Mouse (Mus musculus) CH12.LX (cell line): ENCODE measurements around the gene Pepd. TPM values are rescaled to one million over a fixed set of nuclear protein-coding genes. Genes with fewer than 3 reads are reported as not detected.
A peak's percentile ranks its signal among the peaks of the same experiment; 100 is the strongest.

Source experiments
- DNase-seq: peaks from one replicate; pipeline ENCODE4 v3.0.0-alpha.2; 2013; ENCODE audit errors: extremely low read depth
- H3K27ac ChIP-seq: 2 replicates; pipeline ENCODE4 v1.5.1; 2012; ENCODE audit warnings: low read depth, mild to moderate bottlenecking, control low read depth, moderate library complexity; ENCODE audit not compliant: insufficient read depth
- H3K27me3 ChIP-seq: replicated peaks from 2 replicates; pipeline ENCODE3; 2012; ENCODE audit warnings: inconsistent platforms
- H3K36me3 ChIP-seq, 2 experiments: replicated peaks in 1 of 2; 2 replicates each; pipeline versions ENCODE3 to v1.6.1; 2012; ENCODE audit warnings: inconsistent platforms in 1 of 2, low read length in 1 of 2, mild to moderate bottlenecking in 1 of 2, mixed read lengths in 1 of 2, moderate library complexity in 1 of 2; ENCODE audit not compliant: control insufficient read depth in 1 of 2, insufficient read depth in 1 of 2
- H3K4me1 ChIP-seq, 2 experiments: 2 replicates each; pipeline ENCODE4 v1.6.1; 2012; ENCODE audit warnings: inconsistent platforms in 1 of 2, moderate library complexity in 1 of 2; ENCODE audit not compliant: insufficient read depth in 2 of 2, control insufficient read depth in 1 of 2
- H3K4me2 ChIP-seq: 2 replicates; pipeline ENCODE4 v1.6.1; 2012; ENCODE audit warnings: low read depth, mild to moderate bottlenecking, control low read depth; ENCODE audit not compliant: poor library complexity, insufficient read depth, severe bottlenecking
- H3K4me3 ChIP-seq, 3 experiments: fragments of 150-350 bp in 1 of 3; sonication (generic) in 1 of 3; replicated peaks in 1 of 3; 2 replicates each; pipeline versions ENCODE3 to v1.5.1; 2011 to 2012; ENCODE audit warnings: low read depth in 2 of 3, low read length in 2 of 3, mild to moderate bottlenecking in 2 of 3, moderate library complexity in 2 of 3, control low read depth in 1 of 3, improper control_type of control experiment in 1 of 3, inconsistent platforms in 1 of 3, mixed read lengths in 1 of 3; ENCODE audit not compliant: poor library complexity in 1 of 3
- H3K79me2 ChIP-seq: replicated peaks from 2 replicates; pipeline ENCODE4 v1.6.1; 2012; ENCODE audit warnings: mild to moderate bottlenecking, moderate library complexity; ENCODE audit not compliant: control insufficient read depth, poor library complexity, insufficient read depth, severe bottlenecking; ENCODE audit errors: extremely low read depth
- H3K9ac ChIP-seq: 2 replicates; pipeline ENCODE4 v1.6.1; 2012; ENCODE audit warnings: low read depth, mild to moderate bottlenecking, control low read depth, moderate library complexity; ENCODE audit not compliant: insufficient read depth
- H3K9me3 ChIP-seq: replicated peaks from 2 replicates; pipeline ENCODE3; 2012; ENCODE audit warnings: low read length, inconsistent platforms, mixed read lengths
- CHD2 ChIP-seq: IDR thresholded peaks from 2 replicates; pipeline ENCODE4 v1.6.1; 2011; ENCODE audit warnings: low read length, improper control_type of control experiment
- CTCF ChIP-seq, 2 experiments: IDR thresholded peaks in 1 of 2; conservative IDR thresholded peaks in 1 of 2; 2 replicates each; pipeline ENCODE4 v1.5.1; 2011 to 2012; ENCODE audit warnings: low read depth in 2 of 2, low read length in 2 of 2, improper control_type of control experiment in 1 of 2, inconsistent platforms in 1 of 2, mild to moderate bottlenecking in 1 of 2, moderate library complexity in 1 of 2
- ETS1 ChIP-seq: conservative IDR thresholded peaks from 2 replicates; pipeline ENCODE4 v1.6.1; 2012; ENCODE audit warnings: low read depth, mild to moderate bottlenecking, inconsistent platforms, low read length, improper control_type of control experiment, moderate library complexity
- HCFC1 ChIP-seq: IDR thresholded peaks from 2 replicates; pipeline ENCODE4 v1.6.1; 2012; ENCODE audit warnings: low read depth, mild to moderate bottlenecking, inconsistent platforms, low read length, improper control_type of control experiment
- IRF4 ChIP-seq: IDR thresholded peaks from 2 replicates; pipeline ENCODE4 v1.6.1; 2014; ENCODE audit warnings: low read depth, mild to moderate bottlenecking, inconsistent platforms, low read length, improper control_type of control experiment
- MAFK ChIP-seq: IDR thresholded peaks from 2 replicates; pipeline ENCODE4 v1.6.1; 2011; ENCODE audit warnings: low read length, improper control_type of control experiment; ENCODE audit not compliant: insufficient replicate concordance
- MAX ChIP-seq: IDR thresholded peaks from 2 replicates; pipeline ENCODE4 v1.6.1; 2011; ENCODE audit warnings: low read length, improper control_type of control experiment
- MEF2A ChIP-seq: IDR thresholded peaks from 2 replicates; pipeline ENCODE4 v1.6.1; 2014; ENCODE audit warnings: low read depth, mild to moderate bottlenecking, inconsistent platforms, low read length, improper control_type of control experiment, borderline replicate concordance
- NRF1 ChIP-seq: IDR thresholded peaks from 2 replicates; pipeline ENCODE4 v1.6.1; 2014; ENCODE audit warnings: low read depth, mild to moderate bottlenecking, inconsistent platforms, low read length, improper control_type of control experiment, moderate library complexity
- TCF12 ChIP-seq: IDR thresholded peaks from 2 replicates; pipeline ENCODE4 v1.6.1; 2014; ENCODE audit warnings: low read depth, mild to moderate bottlenecking, inconsistent platforms, low read length, improper control_type of control experiment
- USF1 ChIP-seq: IDR thresholded peaks from 2 replicates; pipeline ENCODE4 v1.6.1; 2014; ENCODE audit warnings: low read depth, mild to moderate bottlenecking, inconsistent platforms, low read length, improper control_type of control experiment
- USF2 ChIP-seq: conservative IDR thresholded peaks from 2 replicates; pipeline ENCODE4 v1.6.1; 2011; ENCODE audit warnings: low read depth, low read length, improper control_type of control experiment
- ZKSCAN1 ChIP-seq: IDR thresholded peaks from 2 replicates; pipeline ENCODE4 v1.6.1; 2012; ENCODE audit warnings: low read depth, inconsistent platforms, low read length, improper control_type of control experiment, borderline replicate concordance
- ZMIZ1 ChIP-seq: IDR thresholded peaks from 2 replicates; pipeline ENCODE4 v1.6.1; 2012; ENCODE audit warnings: low read depth, mild to moderate bottlenecking, inconsistent platforms, low read length, improper control_type of control experiment
- dilution Hi-C: fragments of 300-500 bp; cut with MboI; formaldehyde crosslinking; loops from 2 replicates; pipeline ENCODE4 v1.14.3; 2020; ENCODE audit warnings: low sequenced_read_pairs; ENCODE audit not compliant: extremely low pct_unique_long_range_greater_than_20kb, extremely low pct_ligation_motif_present
- in situ Hi-C: fragments of 300-500 bp; cut with MboI; formaldehyde crosslinking; loops from 3 replicates; pipeline ENCODE4 v1.14.3; 2019; ENCODE audit warnings: low sequenced_read_pairs, low pct_ligation_motif_present, low pct_unique_long_range_greater_than_20kb, mixed read lengths
- polyA plus RNA-seq: library from polyadenylated mRNA; unstranded; fragments of >175 nt; gene quantifications from 2 replicates; pipeline ENCODE4 v1.2.1, GENCODE M21; 2012; ENCODE audit warnings: low read depth; ENCODE audit not compliant: insufficient read length
- total RNA-seq, 2 experiments: library from RNA; depleted of rRNA; stranded (reverse); fragments of 300-350 nt in 1 of 2; fragments of >200 nt in 1 of 2; gene quantifications; 2 replicates each; pipeline ENCODE4 v1.2.3; 2012 to 2014

Pepd gene
- total and polyA plus RNA-seq, 3 experiments, result 52.4 to 68.3 (median 53.5) TPM

GRCm38 (mm10) chr7:35058329-35058728 lies 146.2 kb downstream of the Pepd start:
- peaks cover 25% of the 10 kb centered on the region for H3K79me2 ChIP-seq
- in situ Hi-C loops, result no loop called here
- H3K27ac ChIP-seq, result no peak overlapping the region
- no peak for TF ChIP-seq MAX
- TF ChIP-seq ZKSCAN1, result no peak
- TF ChIP-seq HCFC1, result no peak
- no peak for TF ChIP-seq CHD2
- no peak for TF ChIP-seq ETS1
- TF ChIP-seq USF1, result no peak
- no peak for TF ChIP-seq USF2
- no peak overlapping the region for H3K9ac ChIP-seq
- peaks cover 0 to 28% of the 10 kb centered on the region in 2 experiments; a peak in 2 of 4 replicates for H3K4me1 ChIP-seq
- H3K4me2 ChIP-seq, result no peak overlapping the region
- dilution Hi-C loops, result no loop called here
- H3K27me3 ChIP-seq, result no peaks in the 10 kb centered on the region
- no peak for DNase-seq
- peaks cover 0 to 4% of the 10 kb centered on the region in 2 experiments for H3K36me3 ChIP-seq
- H3K9me3 ChIP-seq, result peaks cover 5% of the 10 kb centered on the region
- no peak overlapping the region for H3K4me3 ChIP-seq

GRCm38 (mm10) chr7:35059467-35059866 lies 147.3 kb downstream of the Pepd start:
- in situ Hi-C loops (no loop called here), dilution Hi-C loops (no loop called here)
- TF ChIP-seq ZMIZ1 (no peak), MEF2A (no peak), NRF1 (no peak), TCF12 (no peak), IRF4 (no peak), USF1 (no peak), MAFK (no peak), CTCF (conservative IDR thresholded peaks at IDR 0.05 in 1 of 2, IDR thresholded peaks at IDR 0.05 in 1 of 2; ENCODE audit: low read depth in 2 of 2, low read length in 2 of 2) (0 out of 4 replicates have a peak, but pooled peaks of 1 of the 2 experiments have one; percentile 19)
- Histone ChIP-seq H3K36me3 (no peaks in the 10 kb centered on the region), H3K4me3 (no peak overlapping the region), H3K27ac (no peak overlapping the region), H3K9me3 (peaks cover 5% of the 10 kb centered on the region), H3K79me2 (peaks cover 15% of the 10 kb centered on the region), H3K4me2 (no peak overlapping the region), H3K27me3 (no peaks in the 10 kb centered on the region), H3K9ac (no peak overlapping the region), H3K4me1 (peaks cover 0 to 18% of the 10 kb centered on the region in 2 experiments; a peak in 2 of 4 replicates)
- DNase-seq, result no peak
